Mouse (Mus musculus) limb, embryonic 15.5 days (tissue): ENCODE results near the gene Ly6g5b. TPM values are rescaled to one million over a fixed set of nuclear protein-coding genes. Genes with fewer than 3 reads are reported as not detected.
"Not testable (repeated sequence)": the region's sequence is repeated elsewhere in the genome, so short reads cannot be mapped to it uniquely, and the experiment has no call there.

Source experiments
- ATAC-seq: fragments of 200-750 bp; cut with Nextera tagmentation; 2 replicates; pipeline ENCODE4 v1.8.0; 2017; ENCODE audit warnings: low read depth, moderate TSS enrichment; ENCODE audit not compliant: insufficient number of reproducible peaks, low FRiP score, low TSS enrichment
- H3K27ac ChIP-seq: fragments of 300-500 bp; sonication (generic); 2 replicates; pipeline ENCODE4 v1.5.1; 2015; ENCODE audit warnings: moderate library complexity, mild to moderate bottlenecking, inconsistent platforms
- H3K27me3 ChIP-seq: fragments of 300-500 bp; sonication (generic); 2 replicates; pipeline ENCODE4 v1.6.1; 2015; ENCODE audit warnings: inconsistent platforms
- H3K36me3 ChIP-seq: fragments of 300-500 bp; sonication (generic); 2 replicates; pipeline ENCODE4 v1.6.1; 2015; ENCODE audit warnings: inconsistent platforms
- H3K4me1 ChIP-seq: fragments of 300-500 bp; sonication (generic); 2 replicates; pipeline ENCODE4 v1.6.1; 2015; ENCODE audit warnings: inconsistent platforms
- H3K4me2 ChIP-seq: fragments of 300-500 bp; sonication (generic); 2 replicates; pipeline ENCODE4 v1.6.1; 2015; ENCODE audit warnings: mild to moderate bottlenecking, inconsistent platforms
- H3K4me3 ChIP-seq: fragments of 300-500 bp; sonication (generic); 2 replicates; pipeline ENCODE4 v1.5.1; 2015; ENCODE audit warnings: mild to moderate bottlenecking, inconsistent platforms
- H3K9ac ChIP-seq: fragments of 300-500 bp; sonication (generic); 2 replicates; pipeline ENCODE4 v1.6.1; 2015; ENCODE audit warnings: inconsistent platforms
- H3K9me3 ChIP-seq: fragments of 300-500 bp; sonication (generic); 2 replicates; pipeline ENCODE4 v1.6.1; 2016; ENCODE audit warnings: inconsistent platforms
- WGBS: fragments of 180-500 bp; shearing (Covaris S2); methylation state at CpG from one replicate; pipeline ENCODE4 v1.1.7; 2015; 5-methylcytosine and 5-hydroxymethylcytosine counted together
- polyA plus RNA-seq: library from polyadenylated mRNA; unstranded; fragments of >200 nt; fragmentation: Nextera tagmentation; extraction: Ambion mirVana; gene quantifications from 2 replicates; pipeline ENCODE4 v1.2.1, GENCODE M21; 2015

Ly6g5b gene
- polyA plus RNA-seq, 1 experiment from 2014 or later = 0.78 TPM

- WGBS = 91% methylated on average over 9 of the region's 9 CpGs
Observed at GRCm38 (mm10) chr17:35123287-35123686, 8.1 kb upstream of the Ly6g5b start.

GRCm38 (mm10) chr17:35121871-35122303, 6.7 kb upstream of the Ly6g5b start, which contains the start of gene Csnk2b:
Gene Csnk2b (minus strand): TSS chr17:35122053.
- WGBS = under 1% methylated on average over 19 of the region's 19 CpGs
- peak within 1 kb of the TSS; percentile 90 for H3K4me2 ChIP-seq
- H3K4me3 ChIP-seq = peak within 1 kb of the TSS; percentile 87
- no peak for ATAC-seq
- H3K27me3 ChIP-seq = no peaks in the 10 kb centered on the region
- H3K36me3 ChIP-seq = peaks cover 39% of the 10 kb centered on the region
- peaks cover 34% of the 10 kb centered on the region for H3K4me1 ChIP-seq
- H3K9me3 ChIP-seq = no peaks in the 10 kb centered on the region
- H3K27ac ChIP-seq = peak within 1 kb of the TSS; percentile 93
- peak within 1 kb of the TSS; percentile 94 for H3K9ac ChIP-seq

More at GRCm38 (mm10) chr17:35123287-35123686, 8.1 kb upstream of the Ly6g5b start:
- not testable (repeated sequence) for H3K9me3 ChIP-seq, H3K4me3 ChIP-seq, ATAC-seq, H3K9ac ChIP-seq, H3K4me2 ChIP-seq, H3K27ac ChIP-seq, H3K27me3 ChIP-seq
- Histone ChIP-seq H3K4me1 (peaks cover 45% of the 10 kb centered on the region), H3K36me3 (peaks cover 29% of the 10 kb centered on the region)

- H3K27ac ChIP-seq = peak within 1 kb of the TSS; percentile 93
Observed at GRCm38 (mm10) chr17:35121143-35121799, 6.0 kb upstream of the Ly6g5b start, which contains the start of gene Gpank1. Gene Gpank1 (plus strand): TSS chr17:35121455.

GRCm38 (mm10) chr17:35120745-35121142, 5.5 kb upstream of the Ly6g5b start:
- under 1% methylated on average over 33 of the region's 33 CpGs for WGBS
- H3K4me3 ChIP-seq = peak overlapping the region; percentile 87
- no peaks in the 10 kb centered on the region for H3K9me3 ChIP-seq
- peak overlapping the region; percentile 87 for H3K4me2 ChIP-seq
- no peak for ATAC-seq
- peak overlapping the region; percentile 81 for H3K27ac ChIP-seq
- no peaks in the 10 kb centered on the region for H3K27me3 ChIP-seq
- peaks cover 49% of the 10 kb centered on the region for H3K36me3 ChIP-seq
- H3K4me1 ChIP-seq = peaks cover 29% of the 10 kb centered on the region
- peak overlapping the region; percentile 94 for H3K9ac ChIP-seq

More at GRCm38 (mm10) chr17:35121143-35121799, 6.0 kb upstream of the Ly6g5b start, which contains the start of gene Gpank1:
- H3K9me3 ChIP-seq = no peaks in the 10 kb centered on the region
- WGBS = under 1% methylated on average over 50 of the region's 50 CpGs
- H3K36me3 ChIP-seq = peaks cover 44% of the 10 kb centered on the region
- H3K4me2 ChIP-seq = peak within 1 kb of the TSS; percentile 90
- H3K4me3 ChIP-seq = peak within 1 kb of the TSS; percentile 87
- ATAC-seq = peak; percentile 96
- H3K9ac ChIP-seq = peak within 1 kb of the TSS; percentile 94
- H3K27me3 ChIP-seq = no peaks in the 10 kb centered on the region
- H3K4me1 ChIP-seq = peaks cover 30% of the 10 kb centered on the region

GRCm38 (mm10) chr17:35111774-35112173, 3.5 kb downstream of the Ly6g5b start:
- Histone ChIP-seq H3K27ac (no peak overlapping the region), H3K9ac (no peak overlapping the region), H3K36me3 (peaks cover 29% of the 10 kb centered on the region), H3K27me3 (no peaks in the 10 kb centered on the region), H3K4me2 (no peak overlapping the region), H3K4me1 (no peaks in the 10 kb centered on the region), H3K9me3 (no peaks in the 10 kb centered on the region), H3K4me3 (no peak overlapping the region)
- ATAC-seq = no peak
- 81% methylated on average over 9 of the region's 9 CpGs for WGBS

GRCm38 (mm10) chr17:35108097-35108496, 7.1 kb downstream of the Ly6g5b start, which contains the start of gene Ly6g5c:
Gene Ly6g5c (plus strand): TSS chr17:35108279.
- Histone ChIP-seq H3K27ac (no peak within 1 kb of the TSS), H3K4me1 (peaks cover 7% of the 10 kb centered on the region; the same call in 1 of the 2 replicates), H3K36me3 (peaks cover 13% of the 10 kb centered on the region), H3K4me2 (no peak within 1 kb of the TSS), H3K9me3 (no peaks in the 10 kb centered on the region), H3K4me3 (no peak within 1 kb of the TSS), H3K9ac (no peak within 1 kb of the TSS), H3K27me3 (no peaks in the 10 kb centered on the region)
- 81% methylated on average over 6 of the region's 6 CpGs for WGBS
- ATAC-seq = no peak

- H3K27ac ChIP-seq = no peak overlapping the region
- peaks cover 28% of the 10 kb centered on the region for H3K36me3 ChIP-seq
- no peak overlapping the region for H3K4me2 ChIP-seq
- H3K9ac ChIP-seq = no peak overlapping the region
- WGBS = 60% methylated on average over 3 of the region's 3 CpGs
- no peaks in the 10 kb centered on the region for H3K9me3 ChIP-seq
- peaks cover 7% of the 10 kb centered on the region; the same call in 1 of the 2 replicates for H3K4me1 ChIP-seq
- no peak overlapping the region for H3K4me3 ChIP-seq
- ATAC-seq = no peak
- H3K27me3 ChIP-seq = no peaks in the 10 kb centered on the region
Observed at GRCm38 (mm10) chr17:35106522-35106921, 8.7 kb downstream of the Ly6g5b start.

GRCm38 (mm10) chr17:35105740-35106389, 9.4 kb downstream of the Ly6g5b start:
- Histone ChIP-seq H3K9ac (no peak overlapping the region), H3K36me3 (peaks cover 35% of the 10 kb centered on the region), H3K4me3 (no peak overlapping the region), H3K4me1 (peaks cover 7% of the 10 kb centered on the region; the same call in 1 of the 2 replicates), H3K9me3 (no peaks in the 10 kb centered on the region), H3K4me2 (no peak overlapping the region), H3K27ac (no peak overlapping the region; the same call in 1 of the 2 replicates), H3K27me3 (no peaks in the 10 kb centered on the region)
- WGBS = 22% methylated on average over 13 of the region's 13 CpGs
- no peak for ATAC-seq

GRCm38 (mm10) chr17:35104754-35105153, 10.5 kb downstream of the Ly6g5b start:
- no peak overlapping the region for H3K27ac ChIP-seq
- ATAC-seq = no peak
- peaks cover 7% of the 10 kb centered on the region; the same call in 1 of the 2 replicates for H3K4me1 ChIP-seq
- no peak overlapping the region for H3K4me2 ChIP-seq
- H3K36me3 ChIP-seq = peaks cover 46% of the 10 kb centered on the region
- no peak overlapping the region for H3K9ac ChIP-seq
- H3K4me3 ChIP-seq = no peak overlapping the region
- 87% methylated on average over 6 of the region's 6 CpGs for WGBS
- H3K9me3 ChIP-seq = no peaks in the 10 kb centered on the region
- no peaks in the 10 kb centered on the region for H3K27me3 ChIP-seq

GRCm38 (mm10) chr17:35104079-35104478, 11.1 kb downstream of the Ly6g5b start:
- no peak overlapping the region for H3K27ac ChIP-seq
- no peak for ATAC-seq
- H3K4me2 ChIP-seq = no peak overlapping the region
- no peak overlapping the region for H3K4me3 ChIP-seq
- H3K36me3 ChIP-seq = peaks cover 53% of the 10 kb centered on the region
- peaks cover 7% of the 10 kb centered on the region; the same call in 1 of the 2 replicates for H3K4me1 ChIP-seq
- no peaks in the 10 kb centered on the region for H3K27me3 ChIP-seq
- no peaks in the 10 kb centered on the region for H3K9me3 ChIP-seq
- 87% methylated on average over 7 of the region's 7 CpGs for WGBS
- H3K9ac ChIP-seq = no peak overlapping the region

- Histone ChIP-seq H3K4me1 (peaks cover 7% of the 10 kb centered on the region; the same call in 1 of the 2 replicates), H3K36me3 (peaks cover 61% of the 10 kb centered on the region), H3K4me3 (no peak overlapping the region), H3K27ac (no peak overlapping the region), H3K9me3 (no peaks in the 10 kb centered on the region), H3K9ac (no peak overlapping the region), H3K4me2 (no peak overlapping the region), H3K27me3 (no peaks in the 10 kb centered on the region)
- no peak for ATAC-seq
- 75% methylated on average over 6 of the region's 6 CpGs for WGBS
Observed at GRCm38 (mm10) chr17:35103221-35103690, 12.0 kb downstream of the Ly6g5b start.

GRCm38 (mm10) chr17:35102299-35102698, 12.9 kb downstream of the Ly6g5b start:
- 67% methylated on average over 8 of the region's 8 CpGs for WGBS
- H3K36me3 ChIP-seq = peaks cover 71% of the 10 kb centered on the region
- no peak for ATAC-seq
- H3K4me1 ChIP-seq = peaks cover 7% of the 10 kb centered on the region; the same call in 1 of the 2 replicates
- no peaks in the 10 kb centered on the region for H3K27me3 ChIP-seq
- no peak overlapping the region for H3K27ac ChIP-seq
- no peak overlapping the region for H3K4me2 ChIP-seq
- H3K9me3 ChIP-seq = no peaks in the 10 kb centered on the region
- H3K4me3 ChIP-seq = no peak overlapping the region
- H3K9ac ChIP-seq = no peak overlapping the region
